Mouse (Mus musculus) kidney, postnatal 14 days (tissue): ENCODE measurements at regions not wholly inside any gene's neighbourhood (a gene's known extent, or its start where the extent isn't known, plus 50 kb on each side); places are given as distances from the start of the nearest gene placed in this dataset.
A peak's percentile ranks its signal among the peaks of the same experiment; 100 is the strongest.

ENCODE experiments used
- DNase-seq: peaks from one replicate; pipeline ENCODE4 v3.0.0; 2022; ENCODE audit warnings: mixed read lengths

DNA sequence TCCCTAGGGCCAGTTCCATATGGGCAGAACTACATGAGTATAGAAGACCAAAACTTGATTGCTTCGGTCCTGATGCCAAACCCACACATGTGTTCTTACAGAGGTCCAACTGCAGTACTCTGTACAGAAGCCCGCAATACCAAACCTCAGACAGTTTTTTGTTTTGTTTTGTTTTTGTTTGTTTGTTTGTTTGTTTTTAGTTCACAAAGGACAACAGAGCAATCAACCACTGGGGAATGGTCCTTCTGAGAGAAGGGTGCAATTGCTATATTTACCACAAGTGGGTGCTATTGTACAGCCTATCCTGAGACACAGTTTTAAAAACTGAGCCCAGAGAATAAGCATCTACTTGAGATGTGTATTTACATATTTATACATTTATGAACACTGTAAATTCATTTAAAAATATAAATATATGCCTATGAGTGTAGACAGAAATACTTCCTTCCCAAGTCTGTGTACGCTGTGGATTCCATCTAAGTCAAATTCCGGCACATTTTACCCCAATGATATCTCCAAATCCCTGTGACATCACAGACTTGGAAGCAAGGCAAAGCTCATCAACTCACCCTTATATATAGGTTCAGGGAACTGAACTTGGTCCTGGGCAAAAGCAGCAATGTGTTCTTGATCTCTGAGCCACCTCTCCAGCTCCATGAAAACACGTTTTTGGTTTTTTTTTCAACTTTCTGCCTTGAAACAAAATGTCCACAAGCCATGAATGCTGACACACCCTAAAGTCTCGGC lies 101.3 kb upstream of the A26c2 start:
- peak; percentile 11 for DNase-seq

DNA sequence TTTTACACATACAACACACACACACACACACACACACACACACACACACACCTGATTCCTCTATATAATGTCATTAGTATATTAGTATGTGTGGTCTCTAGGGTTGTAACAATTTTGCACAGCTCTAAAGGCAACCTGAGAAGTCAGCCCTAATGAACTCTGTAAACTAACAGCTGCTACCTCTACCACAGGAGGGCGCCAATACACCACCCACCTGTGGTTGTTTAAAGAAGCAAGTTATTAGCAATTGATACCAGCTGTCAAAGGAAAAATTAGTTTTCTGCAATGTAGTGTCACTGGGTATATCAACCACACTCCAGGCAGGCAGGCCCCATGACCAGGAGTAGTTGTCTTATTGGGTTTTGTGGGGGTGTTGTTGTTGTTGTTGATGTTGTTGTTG lies 98.8 kb upstream of the A26c2 start:
- DNase-seq: peak; percentile 2

DNA sequence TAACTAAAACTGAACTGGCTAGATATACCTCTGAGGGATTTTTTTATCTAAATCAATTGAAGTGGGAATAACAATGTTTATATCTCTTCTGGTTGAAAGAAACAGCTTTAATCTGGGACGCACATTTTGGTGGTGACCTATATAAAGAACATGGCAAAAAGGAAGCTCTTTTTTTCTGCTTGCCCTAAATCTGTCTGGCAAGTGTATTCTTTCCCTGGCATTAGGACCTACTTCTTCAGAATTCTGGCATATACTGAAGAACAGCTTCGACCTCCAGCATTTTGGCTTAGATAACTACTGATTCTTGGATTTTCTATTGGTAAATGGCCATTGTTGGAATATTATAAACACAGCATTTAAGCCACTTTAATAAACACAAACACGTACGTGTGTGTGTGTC lies 70.9 kb upstream of the A26c2 start:
- DNase-seq: no peak

DNA sequence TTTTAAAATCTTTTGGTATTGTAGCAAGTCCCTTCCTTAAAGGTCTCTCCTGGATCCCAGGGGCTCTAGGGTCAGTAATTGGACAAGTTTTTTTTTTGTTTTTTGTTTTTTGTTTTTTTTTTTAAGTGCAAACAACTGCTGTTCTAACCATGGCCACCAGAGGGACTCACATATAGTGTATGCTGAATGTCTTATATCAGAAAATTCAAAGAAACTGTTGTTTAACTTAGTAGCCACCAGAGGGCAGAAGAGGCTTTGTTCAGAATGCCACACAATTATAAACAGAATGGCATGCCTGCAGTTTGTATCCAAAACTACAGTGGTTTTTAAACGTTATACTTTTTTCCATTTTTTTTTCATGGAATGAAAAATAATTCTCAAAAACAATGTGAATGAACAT lies 53.6 kb upstream of the A26c2 start:
- peak; percentile 4 for DNase-seq
